ENCODE assay signal across 8 mouse cellular contexts in genomic region chr9:75581694-75582350, GRCm38 (mm10). TPM values are rescaled to one million over a fixed set of nuclear protein-coding genes. Genes with fewer than 3 reads are reported as not detected.
DNase-seq lines count a peak whose midpoint lies in the region; ATAC-seq lines count a peak whose summit lies in the region.

No protein-coding gene starts in this region.

- no peaks in the 10 kb centered on the region for H3K4me1 ChIP-seq in embryonic facial prominence, embryonic 11.5 days (ENCODE audit: control insufficient read depth, insufficient read depth, low read length)
- 0 out of 2 replicates have a peak, but pooled peaks cover 3% of the 10 kb centered on the region for H3K4me1 ChIP-seq in embryonic facial prominence, embryonic 10.5 days

- no peak for ATAC-seq in embryonic facial prominence, embryonic 11.5 days (replicated peaks; ENCODE audit: insufficient number of reproducible peaks, low FRiP score, low TSS enrichment, low read depth)
- ATAC-seq in monocyte, adult 5-6 weeks (replicated peaks; ENCODE audit: insufficient number of reproducible peaks, low FRiP score, low TSS enrichment, poor library complexity, severe bottlenecking): peak; percentile 68; the same call in 1 of the 2 replicates

- no peak overlapping the region for H3K4me3 ChIP-seq in embryonic facial prominence, embryonic 11.5 days (ENCODE audit: low read depth, low read length)
- no peak overlapping the region for H3K4me3 ChIP-seq in embryonic facial prominence, embryonic 10.5 days

- H3K9ac ChIP-seq in embryonic facial prominence, embryonic 11.5 days (replicated peaks; ENCODE audit: low read length): no peak overlapping the region

- H3K4me2 ChIP-seq in embryonic facial prominence, embryonic 11.5 days (ENCODE audit: low read depth, low read length): no peak overlapping the region

- WGBS in embryonic facial prominence, embryonic 11.5 days: 46% methylated on average over 7 of the region's 7 CpGs
- WGBS in embryonic facial prominence, embryonic 10.5 days: 52% methylated on average over 7 of the region's 7 CpGs

- no peaks in the 10 kb centered on the region for H3K9me3 ChIP-seq in embryonic facial prominence, embryonic 11.5 days (replicated peaks; ENCODE audit: control insufficient read depth, low read length)
- H3K9me3 ChIP-seq in embryonic facial prominence, embryonic 10.5 days: no peaks in the 10 kb centered on the region

- no peaks in the 10 kb centered on the region for H3K36me3 ChIP-seq in embryonic facial prominence, embryonic 11.5 days (replicated peaks; ENCODE audit: control insufficient read depth, insufficient read depth, low read depth, low read length)
- peaks cover 37% of the 10 kb centered on the region for H3K36me3 ChIP-seq in embryonic facial prominence, embryonic 10.5 days (replicated peaks)

- peak; percentile 64 for DNase-seq in embryonic facial prominence, embryonic 11.5 days (ENCODE audit: low spot score)
- no peak for DNase-seq in embryonic facial prominence, embryonic 10.5 days (ENCODE audit: low spot score)
- DNase-seq in thymus, postnatal 14 days: peak; percentile 21
- no peak for DNase-seq in thymus, adult 18-20 months
- peak; percentile 71 for DNase-seq in induced T-regulatory cell, adult 2 months (ENCODE audit: low read depth)
- no peak for DNase-seq in layer of hippocampus, adult 9-10 months (ENCODE audit: low spot score)
- DNase-seq in testis, postnatal 10 days (ENCODE audit: low spot score): no peak

- H3K27ac ChIP-seq in embryonic facial prominence, embryonic 11.5 days (replicated peaks; ENCODE audit: low read depth, low read length): no peak overlapping the region
- H3K27ac ChIP-seq in embryonic facial prominence, embryonic 10.5 days (replicated peaks): no peak overlapping the region

- H3K27me3 ChIP-seq in embryonic facial prominence, embryonic 11.5 days (ENCODE audit: control insufficient read depth, insufficient read depth, low read length): no peaks in the 10 kb centered on the region
- no peaks in the 10 kb centered on the region for H3K27me3 ChIP-seq in embryonic facial prominence, embryonic 10.5 days (replicated peaks; ENCODE audit: low read depth, poor library complexity, severe bottlenecking)

RNA-seq across cellular contexts. Expression of gene Tmod3, which starts 22.4 kb away (rescaled TPM):
- polyA plus RNA-seq in embryonic facial prominence, embryonic 11.5 days (2014; fragmentation: Nextera tagmentation; extraction: Ambion mirVana): 106 and 117 TPM in 2 replicates
- polyA plus RNA-seq in embryonic facial prominence, embryonic 10.5 days (2016; fragmentation: Nextera tagmentation; extraction: Ambion mirVana): 81.0 and 99.2 TPM in 2 replicates
- 173 to 192 TPM (median 187 TPM) in 3 replicates for total RNA-seq in monocyte, adult 5-6 weeks (2017)

RNA-seq across cellular contexts. Expression of gene Tmod2, which starts 29.3 kb away (rescaled TPM):
- 36.2 and 38.2 TPM in 2 replicates for polyA plus RNA-seq in embryonic facial prominence, embryonic 11.5 days (2014; fragmentation: Nextera tagmentation; extraction: Ambion mirVana)
- polyA plus RNA-seq in embryonic facial prominence, embryonic 10.5 days (2016; fragmentation: Nextera tagmentation; extraction: Ambion mirVana): 31.9 and 34.3 TPM in 2 replicates
- total RNA-seq in monocyte, adult 5-6 weeks (2017): under 0.01 to 0.19 TPM in 2 of 3 replicates, not detected in the other

RNA-seq across cellular contexts. Expression of gene Lysmd2, which starts 43.7 kb away (rescaled TPM):
- 21.2 and 21.7 TPM in 2 replicates for polyA plus RNA-seq in embryonic facial prominence, embryonic 11.5 days (2014; fragmentation: Nextera tagmentation; extraction: Ambion mirVana)
- polyA plus RNA-seq in embryonic facial prominence, embryonic 10.5 days (2016; fragmentation: Nextera tagmentation; extraction: Ambion mirVana): 13.6 and 16.5 TPM in 2 replicates
- 1.9 to 4.1 TPM (median 3.0 TPM) in 3 replicates for total RNA-seq in monocyte, adult 5-6 weeks (2017)

Comparison
In these comparisons a context has a peak if more than half of its experiments do, and no peak if none do; other contexts are left out.
1. DNase-seq: peak in embryonic facial prominence, embryonic 11.5 days (single experiment), thymus, postnatal 14 days (single experiment) and induced T-regulatory cell, adult 2 months (single experiment); none in embryonic facial prominence, embryonic 10.5 days (single experiment), thymus, adult 18-20 months (0 of 2), layer of hippocampus, adult 9-10 months (single experiment) and testis, postnatal 10 days (single experiment).